Mouse (Mus musculus) liver, postnatal 0 days (tissue): Measurements from ENCODE around the gene Sox18. TPM values are rescaled to one million over a fixed set of nuclear protein-coding genes. Genes with fewer than 3 reads are reported as not detected.

ENCODE experiments used
- ATAC-seq: fragments of 200-750 bp; cut with Nextera tagmentation; 2 replicates; pipeline ENCODE4 v1.8.0; 2017; ENCODE audit warnings: mild to moderate bottlenecking, moderate library complexity
- DNase-seq: peaks from one replicate; pipeline ENCODE4 v3.0.0-alpha.2; 2016
- H3K27ac ChIP-seq: fragments of 300-500 bp; sonication (generic); 2 replicates; pipeline ENCODE4 v1.5.1; 2014; ENCODE audit warnings: antibody characterized with exemption, moderate library complexity, mild to moderate bottlenecking, low read depth
- H3K27me3 ChIP-seq: fragments of 300-500 bp; sonication (generic); 2 replicates; pipeline ENCODE4 v1.6.1; 2014; ENCODE audit warnings: low read length, control low read depth, mixed read lengths; ENCODE audit not compliant: insufficient read depth
- H3K36me3 ChIP-seq: fragments of 300-500 bp; sonication (generic); replicated peaks from 2 replicates; pipeline ENCODE4 v1.6.1; 2014; ENCODE audit warnings: mild to moderate bottlenecking, control low read depth, low read length, moderate library complexity, mixed read lengths; ENCODE audit not compliant: insufficient read depth
- H3K4me1 ChIP-seq: fragments of 300-500 bp; sonication (generic); 2 replicates; pipeline ENCODE4 v1.6.1; 2014; ENCODE audit warnings: antibody characterized with exemption, mild to moderate bottlenecking, control low read depth; ENCODE audit not compliant: insufficient read depth
- H3K4me2 ChIP-seq: fragments of 300-500 bp; sonication (generic); 2 replicates; pipeline ENCODE4 v1.6.1; 2014; ENCODE audit warnings: low read depth, mild to moderate bottlenecking, low read length, moderate library complexity, mixed read lengths
- H3K4me3 ChIP-seq: fragments of 300-500 bp; sonication (generic); 2 replicates; pipeline ENCODE4 v1.5.1; 2014; ENCODE audit warnings: low read depth, low read length
- H3K9ac ChIP-seq: fragments of 300-500 bp; sonication (generic); replicated peaks from 2 replicates; pipeline ENCODE4 v1.6.1; 2014; ENCODE audit warnings: mild to moderate bottlenecking, moderate library complexity
- H3K9me3 ChIP-seq: fragments of 300-500 bp; sonication (generic); 2 replicates; pipeline ENCODE4 v1.6.1; 2016; ENCODE audit warnings: mild to moderate bottlenecking, control low read depth, low read length, mixed read lengths
- CTCF ChIP-seq: sonication (generic); IDR thresholded peaks from 2 replicates; pipeline ENCODE4 v1.5.1; 2016; ENCODE audit warnings: antibody characterized with exemption, low read depth
- EP300 ChIP-seq: IDR thresholded peaks from 2 replicates; pipeline ENCODE4 v1.6.1; 2016; ENCODE audit warnings: antibody characterized with exemption, low read depth, mild to moderate bottlenecking
- WGBS: fragments of 180-500 bp; shearing (Covaris S2); extraction: QIAGEN DNeasy Blood & Tissue Kit; methylation state at CpG from one replicate; pipeline ENCODE4 v1.1.7; 2014; ENCODE audit not compliant: insufficient replicate concordance; 5-methylcytosine and 5-hydroxymethylcytosine counted together
- polyA plus RNA-seq: library from polyadenylated mRNA; unstranded; fragments of >200 nt; fragmentation: Nextera tagmentation; extraction: Ambion mirVana; gene quantifications from 2 replicates; pipeline ENCODE4 v1.2.1, GENCODE M21; 2015

Gene Sox18
- polyA plus RNA-seq, 1 experiment from 2014 or later, result 11.4 TPM

DNA sequence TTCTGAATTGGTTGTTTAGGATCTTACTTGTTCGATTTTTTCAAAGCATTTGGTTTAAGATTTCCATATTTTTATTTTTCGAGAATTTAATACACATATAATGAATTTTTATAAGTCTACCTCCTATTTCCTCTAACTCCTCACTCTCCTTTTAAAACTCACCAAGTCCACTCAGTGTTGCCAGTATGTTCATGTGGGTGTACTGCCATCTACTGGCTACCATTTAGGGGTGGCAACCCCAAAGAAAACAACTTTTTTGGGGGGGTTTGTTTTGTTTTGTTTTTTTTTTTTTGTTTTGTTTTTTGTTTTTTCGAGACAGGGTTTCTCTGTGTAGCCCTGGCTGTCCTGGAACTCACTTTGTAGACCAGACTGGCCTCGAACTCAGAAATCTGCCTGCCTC is 35.2 kb upstream of the Sox18 start:
- ATAC-seq, result no peak
- Histone ChIP-seq H3K4me2 (no peak overlapping the region), H3K4me3 (no peak overlapping the region), H3K9ac (no peak overlapping the region), H3K36me3 (no peaks in the 10 kb centered on the region), H3K27ac (no peak overlapping the region), H3K4me1 (no peaks in the 10 kb centered on the region), H3K9me3 (no peaks in the 10 kb centered on the region), H3K27me3 (no peaks in the 10 kb centered on the region)
- DNase-seq, result no peak
- peak; percentile 69 for TF ChIP-seq CTCF
- no peak for TF ChIP-seq EP300
- WGBS, result 35% methylated on average over 4 of the region's 4 CpGs

DNA sequence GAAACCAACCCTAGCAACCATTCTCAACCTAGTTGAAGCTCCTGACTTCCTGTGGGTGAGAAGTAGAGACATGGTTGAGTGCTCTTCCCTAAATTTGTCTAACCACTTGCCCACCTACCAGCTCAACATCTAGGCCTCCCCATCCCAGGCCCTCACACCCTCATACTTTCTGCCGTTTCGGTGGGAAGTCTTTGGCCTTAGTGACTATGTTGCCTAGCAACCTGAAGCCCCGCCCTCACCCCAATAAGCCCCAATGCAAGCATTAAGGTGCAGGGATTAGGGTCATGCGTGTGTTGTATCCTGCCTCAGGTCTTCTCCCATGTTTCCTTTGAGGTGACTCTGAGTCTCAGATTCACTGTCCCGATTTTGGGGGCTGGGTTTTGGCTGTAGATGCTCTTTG is 26.8 kb upstream of the Sox18 start, which contains the start of gene Lkaaear1:
TSS of gene Lkaaear1 (minus strand) at position 202 of the 400 bp plus-strand sequence.
- H3K9ac ChIP-seq, result no peak within 1 kb of the TSS
- TF ChIP-seq EP300 (no peak), CTCF (no peak)
- ATAC-seq, result no peak
- no peak within 1 kb of the TSS for H3K4me2 ChIP-seq
- DNase-seq, result no peak
- H3K4me3 ChIP-seq, result no peak within 1 kb of the TSS
- no peaks in the 10 kb centered on the region for H3K36me3 ChIP-seq
- H3K9me3 ChIP-seq, result no peaks in the 10 kb centered on the region
- H3K27me3 ChIP-seq, result no peaks in the 10 kb centered on the region
- 51% methylated on average over 5 of the region's 5 CpGs for WGBS
- H3K4me1 ChIP-seq, result peaks cover 2% of the 10 kb centered on the region; the same call in 1 of the 2 replicates
- H3K27ac ChIP-seq, result no peak within 1 kb of the TSS

DNA sequence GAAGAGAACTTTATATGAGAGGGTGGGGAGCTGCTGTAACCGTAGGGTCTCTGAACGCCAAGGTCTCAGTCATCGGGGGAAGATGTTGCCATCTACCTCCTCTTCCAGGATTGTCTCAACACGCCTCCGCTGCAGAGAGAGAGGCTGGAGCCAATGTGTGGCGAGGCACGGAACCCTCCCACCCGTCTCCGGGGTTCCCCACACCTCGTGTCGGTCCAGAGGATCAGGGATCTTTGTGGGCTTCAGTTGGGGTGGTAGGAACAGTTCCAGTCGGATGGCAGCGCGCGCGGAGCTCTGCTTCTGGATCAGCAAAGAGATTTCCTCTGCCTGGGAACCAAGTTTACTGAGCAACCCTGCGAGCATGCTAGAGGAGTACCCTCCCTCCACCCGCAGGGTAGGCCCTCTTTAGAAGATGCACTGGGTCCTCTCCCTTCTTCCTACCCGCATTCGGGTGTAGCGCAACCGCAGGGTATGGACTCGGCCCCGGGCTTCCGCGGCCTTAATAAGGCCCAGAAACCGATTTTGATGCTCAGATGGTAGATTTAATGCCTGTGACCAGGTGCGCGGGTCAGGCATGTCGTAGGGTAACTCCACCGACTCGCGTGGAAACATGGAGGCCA is 25.5 kb upstream of the Sox18 start:
- H3K27me3 ChIP-seq, result no peaks in the 10 kb centered on the region
- H3K36me3 ChIP-seq, result no peaks in the 10 kb centered on the region
- no peak overlapping the region for H3K9ac ChIP-seq
- TF ChIP-seq EP300 (no peak), CTCF (no peak)
- no peak overlapping the region for H3K4me3 ChIP-seq
- H3K27ac ChIP-seq, result no peak overlapping the region
- peaks cover 8% of the 10 kb centered on the region; the same call in 1 of the 2 replicates for H3K4me1 ChIP-seq
- no peak overlapping the region for H3K4me2 ChIP-seq
- WGBS, result 79% methylated on average over 33 of the region's 33 CpGs
- no peaks in the 10 kb centered on the region for H3K9me3 ChIP-seq
- no peak for ATAC-seq
- DNase-seq, result no peak

DNA sequence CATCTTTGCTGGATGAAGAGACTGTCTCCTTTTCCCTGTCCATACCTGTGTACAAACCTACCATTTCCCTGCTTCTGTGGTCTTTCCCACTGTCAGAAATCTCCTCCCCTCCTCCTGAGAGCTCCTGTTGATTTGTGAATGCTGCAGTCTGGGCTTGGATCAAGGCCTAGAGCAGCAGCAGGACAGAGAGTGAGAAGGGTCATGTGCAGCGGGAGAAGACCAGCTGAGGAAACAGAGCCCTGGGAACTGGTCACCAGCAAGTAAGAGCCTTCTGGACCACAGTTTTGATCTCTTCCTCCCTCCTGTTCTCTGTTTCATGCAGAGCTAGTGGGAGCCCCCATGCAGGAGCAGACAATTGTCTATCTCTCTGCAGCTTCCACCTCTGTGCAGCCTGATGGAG is 24.3 kb upstream of the Sox18 start:
- TF ChIP-seq CTCF, result no peak
- TF ChIP-seq EP300, result no peak

DNA sequence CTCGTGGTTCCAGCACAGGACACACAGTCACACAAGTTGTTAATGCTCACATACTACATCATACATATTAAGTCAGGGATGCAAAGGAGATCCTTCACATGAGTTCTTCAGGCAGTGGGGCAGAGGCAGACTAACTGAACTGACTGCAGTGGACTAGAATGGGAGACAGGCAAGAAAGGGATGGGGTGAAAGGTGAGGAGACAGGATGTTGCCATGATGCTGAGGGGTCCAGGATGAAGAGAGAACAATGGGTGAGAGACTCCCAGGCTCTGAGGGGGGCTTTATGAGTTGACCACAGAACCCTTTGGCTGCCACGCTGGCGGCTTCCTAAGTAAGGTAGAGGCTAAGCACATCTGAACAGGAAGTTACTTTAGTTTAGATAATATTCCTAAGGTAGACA is 23.1 kb upstream of the Sox18 start:
- no peaks in the 10 kb centered on the region for H3K36me3 ChIP-seq
- H3K9me3 ChIP-seq, result no peaks in the 10 kb centered on the region
- peaks cover 9% of the 10 kb centered on the region; the same call in 1 of the 2 replicates for H3K4me1 ChIP-seq
- H3K27me3 ChIP-seq, result no peaks in the 10 kb centered on the region
- ATAC-seq, result no peak
- 69% methylated on average over 3 of the region's 3 CpGs for WGBS
- no peak overlapping the region for H3K4me2 ChIP-seq
- DNase-seq, result no peak
- H3K9ac ChIP-seq, result no peak overlapping the region
- no peak overlapping the region for H3K27ac ChIP-seq
- TF ChIP-seq CTCF, result no peak
- TF ChIP-seq EP300, result no peak
- H3K4me3 ChIP-seq, result no peak overlapping the region

More for the DNA sequence above, 24.3 kb upstream of the Sox18 start:
- DNase-seq (no peak), ATAC-seq (no peak)
- Histone ChIP-seq H3K9me3 (no peaks in the 10 kb centered on the region), H3K4me1 (peaks cover 9% of the 10 kb centered on the region; the same call in 1 of the 2 replicates), H3K27ac (no peak overlapping the region), H3K4me2 (no peak overlapping the region), H3K4me3 (no peak overlapping the region), H3K9ac (no peak overlapping the region), H3K27me3 (no peaks in the 10 kb centered on the region), H3K36me3 (no peaks in the 10 kb centered on the region)
- 82% methylated on average over 1 of the region's 1 CpGs for WGBS

DNA sequence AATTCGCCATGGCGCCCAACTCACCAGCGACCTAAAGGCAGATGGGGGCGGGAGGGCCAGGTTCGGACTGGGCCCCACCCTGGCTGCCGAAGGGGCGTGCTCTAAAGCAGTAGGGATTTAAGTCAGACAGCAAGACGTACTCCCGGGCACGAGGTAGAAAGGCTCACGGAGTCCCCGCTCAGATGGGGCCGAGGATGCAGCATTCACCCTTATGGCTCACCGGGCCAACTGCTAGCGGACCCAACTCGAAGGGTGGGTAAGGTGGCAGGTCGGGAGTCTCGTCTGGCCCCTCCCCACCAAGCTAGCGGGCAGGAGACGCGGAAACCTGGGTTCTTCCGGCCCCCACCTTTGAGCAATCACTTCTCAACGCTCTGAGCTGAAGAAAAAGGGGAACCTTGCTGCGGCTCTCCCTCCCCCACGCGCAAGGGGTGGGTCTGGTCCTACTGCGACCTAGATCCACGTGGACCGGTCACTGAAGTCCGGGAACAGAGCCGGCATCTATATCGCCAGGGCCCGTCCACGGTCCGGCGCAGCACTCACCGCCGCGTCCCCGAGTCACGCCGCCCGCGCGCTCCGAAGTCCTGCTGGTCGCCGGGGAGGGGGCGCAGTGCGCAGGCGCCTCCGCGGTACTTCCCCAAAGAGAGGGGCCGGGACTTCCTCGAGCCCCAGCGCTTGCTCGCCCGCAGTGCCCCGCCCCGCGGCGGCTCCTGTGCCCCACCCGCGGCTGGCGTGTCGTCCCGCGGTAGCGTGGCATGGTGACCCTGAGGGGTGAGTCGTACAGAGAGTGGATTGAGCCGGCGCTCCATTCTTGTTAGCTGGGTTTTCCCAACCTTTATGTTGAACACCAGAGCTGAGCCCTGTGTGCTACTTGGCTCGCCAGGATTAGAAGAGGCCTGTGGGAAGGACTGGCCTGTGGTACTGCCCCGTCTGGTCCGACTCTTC is 22.2 kb upstream of the Sox18 start, which contains the start of gene Rgs19:
TSS of gene Rgs19 (minus strand) at position 639 of the 942 bp plus-strand sequence.
- peak within 1 kb of the TSS; percentile 78 for H3K27ac ChIP-seq
- TF ChIP-seq CTCF, result no peak
- DNase-seq (peak; percentile 78), ATAC-seq (peak; percentile 75)
- peak within 1 kb of the TSS; percentile 91 for H3K4me2 ChIP-seq
- no peaks in the 10 kb centered on the region for H3K36me3 ChIP-seq
- WGBS, result under 1% methylated on average over 65 of the region's 75 CpGs
- no peaks in the 10 kb centered on the region for H3K27me3 ChIP-seq
- no peaks in the 10 kb centered on the region for H3K9me3 ChIP-seq
- peak within 1 kb of the TSS; percentile 58 for H3K4me3 ChIP-seq
- peak within 1 kb of the TSS; percentile 70 for H3K9ac ChIP-seq
- H3K4me1 ChIP-seq, result peaks cover 9% of the 10 kb centered on the region; the same call in 1 of the 2 replicates
